Mouse (Mus musculus) small intestine, adult 2 months (tissue): ENCODE measurements around the gene P3h1. TPM values are rescaled to one million over a fixed set of nuclear protein-coding genes. Genes with fewer than 3 reads are reported as not detected.

Experiments used
- H3K27ac ChIP-seq: fragments of 200-500 bp; 2 replicates; pipeline ENCODE4 v1.5.1; 2012; ENCODE audit warnings: low read depth, low read length, control low read depth, inconsistent platforms; ENCODE audit not compliant: insufficient read depth
- H3K27me3 ChIP-seq: fragments of 200-500 bp; 2 replicates; pipeline ENCODE4 v1.6.1; 2012; ENCODE audit warnings: mild to moderate bottlenecking, moderate library complexity, low read length, inconsistent platforms; ENCODE audit not compliant: control insufficient read depth, insufficient read depth
- H3K36me3 ChIP-seq: fragments of 200-500 bp; 2 replicates; pipeline ENCODE4 v1.6.1; 2012; ENCODE audit warnings: mild to moderate bottlenecking, low read length, control low read depth, inconsistent platforms; ENCODE audit not compliant: control insufficient read depth, insufficient read depth
- H3K4me1 ChIP-seq: fragments of 200-500 bp; 2 replicates; pipeline ENCODE4 v1.6.1; 2012; ENCODE audit warnings: low read length, inconsistent platforms, mixed read lengths; ENCODE audit not compliant: control insufficient read depth, insufficient read depth, insufficient read length
- H3K4me3 ChIP-seq: fragments of 200-500 bp; 2 replicates; pipeline ENCODE4 v1.5.1; 2012; ENCODE audit warnings: low read depth, mild to moderate bottlenecking, control low read depth, inconsistent platforms, low read length, moderate library complexity
- CTCF ChIP-seq: fragments of 200-500 bp; IDR thresholded peaks from 2 replicates; pipeline ENCODE4 v1.5.1; 2012; ENCODE audit warnings: low read depth, mild to moderate bottlenecking, control low read depth, inconsistent platforms, low read length, moderate library complexity, mixed read lengths; ENCODE audit not compliant: insufficient replicate concordance, insufficient read length; ENCODE audit errors: extremely low read depth
- POLR2A ChIP-seq: fragments of 200-500 bp; IDR thresholded peaks from 2 replicates; pipeline ENCODE4 v1.6.1; 2012; ENCODE audit warnings: low read depth, mild to moderate bottlenecking, control low read depth, inconsistent platforms, low read length, moderate library complexity
- WGBS: fragments of 180-500 bp; shearing (Covaris S2); methylation state at CpG from one replicate; pipeline ENCODE4 v1.1.7; 2018; 5-methylcytosine and 5-hydroxymethylcytosine counted together
- polyA plus RNA-seq: library from polyadenylated mRNA; depleted of rRNA; stranded (reverse); fragments of >200 nt; gene quantifications from 2 replicates; pipeline ENCODE4 v1.2.3, GENCODE M21; 2012

Gene P3h1
- polyA plus RNA-seq, 1 experiment = 6.3 TPM

GRCm38 (mm10) chr4:119216667-119217066, 16.0 kb upstream of the P3h1 start:
- no peak for TF ChIP-seq CTCF
- TF ChIP-seq POLR2A = no peak
- no peak overlapping the region for H3K27ac ChIP-seq
- 65% methylated on average over 8 of the region's 8 CpGs for WGBS
- H3K36me3 ChIP-seq = no peaks in the 10 kb centered on the region
- no peaks in the 10 kb centered on the region for H3K27me3 ChIP-seq
- H3K4me1 ChIP-seq = no peaks in the 10 kb centered on the region
- H3K4me3 ChIP-seq = no peak overlapping the region

- no peak within 1 kb of the TSS for H3K27ac ChIP-seq
- WGBS = 23% methylated on average over 11 of the region's 11 CpGs
- H3K4me1 ChIP-seq = no peaks in the 10 kb centered on the region
- no peak within 1 kb of the TSS for H3K4me3 ChIP-seq
- no peak for TF ChIP-seq CTCF
- TF ChIP-seq POLR2A = no peak
- H3K27me3 ChIP-seq = no peaks in the 10 kb centered on the region
- H3K36me3 ChIP-seq = no peaks in the 10 kb centered on the region
Measured at GRCm38 (mm10) chr4:119218169-119218568, 14.5 kb upstream of the P3h1 start, which contains the start of gene Tmem269. TSS of gene Tmem269 (minus strand) at chr4:119218217.

- TF ChIP-seq POLR2A (no peak), CTCF (peak; percentile 56; the same call in 1 of the 2 replicates)
- Histone ChIP-seq H3K27ac (no peak overlapping the region), H3K4me3 (no peak overlapping the region), H3K4me1 (no peaks in the 10 kb centered on the region), H3K36me3 (peaks cover 16% of the 10 kb centered on the region), H3K27me3 (no peaks in the 10 kb centered on the region)
- WGBS = 81% methylated on average over 1 of the region's 1 CpGs
Measured at GRCm38 (mm10) chr4:119223696-119224095, 9.0 kb upstream of the P3h1 start.

GRCm38 (mm10) chr4:119224534-119224933, 8.2 kb upstream of the P3h1 start:
- no peak for TF ChIP-seq POLR2A
- TF ChIP-seq CTCF = no peak
- Histone ChIP-seq H3K36me3 (peaks cover 16% of the 10 kb centered on the region), H3K4me3 (no peak overlapping the region), H3K27ac (no peak overlapping the region), H3K4me1 (no peaks in the 10 kb centered on the region), H3K27me3 (no peaks in the 10 kb centered on the region)
- 99% methylated on average over 3 of the region's 3 CpGs for WGBS

- H3K36me3 ChIP-seq = peaks cover 16% of the 10 kb centered on the region
- H3K4me3 ChIP-seq = no peak overlapping the region
- no peaks in the 10 kb centered on the region for H3K27me3 ChIP-seq
- 90% methylated on average over 9 of the region's 9 CpGs for WGBS
- TF ChIP-seq CTCF (no peak), POLR2A (no peak)
- H3K4me1 ChIP-seq = no peaks in the 10 kb centered on the region
- no peak overlapping the region for H3K27ac ChIP-seq
Measured at GRCm38 (mm10) chr4:119225719-119226118, 7.0 kb upstream of the P3h1 start.

DNA sequence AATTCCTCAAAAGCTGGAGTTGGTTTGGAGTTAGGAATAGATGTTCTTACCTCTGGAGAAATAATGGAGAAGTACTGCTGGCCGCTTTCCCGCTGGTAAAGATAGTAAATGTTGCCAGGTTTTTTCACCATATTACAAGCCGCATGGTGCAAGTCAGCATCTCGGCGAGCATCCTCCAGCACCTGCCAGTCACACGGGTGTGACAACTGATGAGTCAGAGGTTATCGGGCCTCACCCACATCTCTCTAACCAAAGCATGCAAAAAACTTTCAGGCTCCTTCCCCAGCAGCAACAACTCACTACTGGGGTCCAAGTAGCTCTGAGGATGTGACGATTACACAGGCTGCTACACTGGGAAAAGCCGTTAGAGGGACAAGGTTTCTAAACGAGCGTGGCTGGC, 6.0 kb upstream of the P3h1 start:
- no peak for TF ChIP-seq CTCF
- TF ChIP-seq POLR2A = no peak
- 79% methylated on average over 11 of the region's 11 CpGs for WGBS
- H3K36me3 ChIP-seq = peaks cover 16% of the 10 kb centered on the region
- H3K27ac ChIP-seq = no peak overlapping the region
- no peaks in the 10 kb centered on the region for H3K27me3 ChIP-seq
- H3K4me3 ChIP-seq = no peak overlapping the region
- no peaks in the 10 kb centered on the region for H3K4me1 ChIP-seq

DNA sequence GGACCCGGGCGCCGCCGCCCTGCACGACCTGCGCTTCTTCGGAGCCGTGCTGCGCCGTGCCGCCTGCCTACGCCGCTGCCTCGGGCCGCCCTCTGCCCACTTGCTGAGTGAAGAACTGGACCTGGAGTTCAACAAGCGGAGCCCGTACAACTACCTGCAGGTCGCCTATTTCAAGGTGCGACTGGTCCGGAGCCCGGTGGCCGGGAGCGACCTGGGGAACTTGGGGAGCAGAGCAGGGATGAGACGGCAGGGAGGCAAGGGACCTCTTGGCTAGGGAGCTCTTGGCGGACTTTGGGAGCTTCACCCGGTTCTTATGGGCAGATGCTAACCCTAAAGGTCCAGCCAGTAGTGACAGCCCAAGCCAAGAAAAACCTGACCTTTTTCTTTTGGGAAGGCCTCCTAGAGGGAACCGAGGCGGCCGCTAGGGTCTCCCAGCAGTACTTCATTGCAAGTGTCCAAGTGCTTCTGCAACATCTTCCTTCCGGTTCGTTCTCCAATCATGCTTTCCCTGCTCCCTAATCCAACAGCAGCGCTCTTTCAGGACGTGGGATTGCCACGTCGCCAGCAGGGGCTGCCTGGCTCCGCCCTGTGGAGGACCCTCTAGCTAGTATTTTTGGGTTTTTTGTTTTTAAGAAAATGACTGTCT, 664 bp downstream of the P3h1 start:
- Histone ChIP-seq H3K4me1 (no peaks in the 10 kb centered on the region; the same call in 1 of the 2 replicates), H3K4me3 (peak overlapping the region; percentile 71), H3K27ac (no peak overlapping the region; the same call in 1 of the 2 replicates), H3K36me3 (no peaks in the 10 kb centered on the region), H3K27me3 (peaks cover 12% of the 10 kb centered on the region; the same call in 1 of the 2 replicates)
- 1% methylated on average over 36 of the region's 36 CpGs for WGBS
- TF ChIP-seq POLR2A (no peak), CTCF (no peak)
